Mouse (Mus musculus): ENCODE measurements around the gene Mansc4.

Gene Mansc4

GRCm38 (mm10) chr6:147028396-147028795, 58.4 kb downstream of the Mansc4 start:
- DNase-seq (ENCODE audit: low read depth, low spot score), result no peak

Measured in mesoderm, embryonic 11.5 days (tissue).